ENCODE assay signal across 8 mouse cellular contexts in genomic region chr12:59219325-59220225, GRCm38 (mm10). TPM values are rescaled to one million over a fixed set of nuclear protein-coding genes. Genes with fewer than 3 reads are reported as not detected.
DNase-seq lines count a peak whose midpoint lies in the region; ATAC-seq lines count a peak whose summit lies in the region.

Fbxo33 (minus strand) TSS chr12:59219725.

- ATAC-seq in hematopoietic stem cell, adult 5-6 weeks (replicated peaks in 1 of 2; ENCODE audit: insufficient read depth in 1 of 2, low FRiP score in 2 of 2, low TSS enrichment in 1 of 2, low read depth in 1 of 2, poor library complexity in 2 of 2, severe bottlenecking in 2 of 2), result peak; percentile 74 to 83
- ATAC-seq in lung, embryonic 16.5 days (ENCODE audit: low read depth), result peak; percentile 99

- under 1% methylated on average over 96 of the region's 109 CpGs for WGBS in lung, embryonic 16.5 days

- H3K9me3 ChIP-seq in lung, embryonic 16.5 days (ENCODE audit: control insufficient read depth, low read length), result no peaks in the 10 kb centered on the region

- no peaks in the 10 kb centered on the region for H3K27me3 ChIP-seq in lung, embryonic 16.5 days (ENCODE audit: control insufficient read depth, insufficient read depth, low read depth, low read length)

- peaks cover 8% of the 10 kb centered on the region for H3K4me1 ChIP-seq in lung, embryonic 16.5 days (replicated peaks; ENCODE audit: control insufficient read depth, insufficient read depth, low read length)

- H3K27ac ChIP-seq in lung, embryonic 16.5 days (ENCODE audit: low read length), result peak within 1 kb of the TSS; percentile 94

- peak within 1 kb of the TSS; percentile 97 for H3K4me3 ChIP-seq in lung, embryonic 16.5 days (ENCODE audit: low read length)

- DNase-seq in MEL-GATA-1-ER (ENCODE audit: extremely low read depth, low read depth), result peak; percentile 83
- DNase-seq in cerebellum, adult 8-10 months, result peak; percentile 97
- DNase-seq in forelimb bud, embryonic 11.5 days (ENCODE audit: low read depth, low spot score), result peak; percentile 97
- peak; percentile 83 for DNase-seq in layer of hippocampus, adult 9-10 months (ENCODE audit: low spot score)
- DNase-seq in ovary, postnatal 10 days (ENCODE audit: low spot score), result peak; percentile 93
- peak; percentile 97 to 98 for DNase-seq in thymus, postnatal 10 days (ENCODE audit: low spot score in 2 of 2)

- peak within 1 kb of the TSS; percentile 86 for H3K9ac ChIP-seq in lung, embryonic 16.5 days (ENCODE audit: low read length)

- peak within 1 kb of the TSS; percentile 84 for H3K4me2 ChIP-seq in lung, embryonic 16.5 days (ENCODE audit: low read depth, low read length)

- H3K36me3 ChIP-seq in lung, embryonic 16.5 days (ENCODE audit: control insufficient read depth, insufficient read depth, low read length), result no peaks in the 10 kb centered on the region

RNA-seq across cellular contexts. Expression of gene Fbxo33, which starts in this region (rescaled TPM):
- 51.4 and 58.1 TPM in 2 replicates for total RNA-seq in hematopoietic stem cell, adult 5-6 weeks (2017)
- 3.5 and 3.9 TPM in 2 replicates for polyA plus RNA-seq in lung, embryonic 16.5 days (2015; fragmentation: Nextera tagmentation; extraction: Ambion mirVana)

Comparison
In these comparisons a context has a peak if more than half of its experiments do, and no peak if none do; other contexts are left out.
1. Peak in every context shown above with its lines: DNase-seq, ATAC-seq, H3K4me3 ChIP-seq and H3K27ac ChIP-seq.